10 mouse cellular contexts compared by ENCODE assay signal in genomic region chr19:43655735-43656492, GRCm38 (mm10). TPM values are rescaled to one million over a fixed set of nuclear protein-coding genes. Genes with fewer than 3 reads are reported as not detected.
A peak's percentile ranks its signal among the peaks of the same experiment; 100 is the strongest.
DNase-seq lines count a peak whose midpoint lies in the region; ATAC-seq and TF ChIP-seq lines count a peak whose summit lies in the region.
"Had no signal": no experiment of that assay in that cellular context is flagged by ENCODE, and none has a peak within 500 bp of the region (broad histone marks: within the 10 kb centered on the region; RNA-seq: fewer than 3 reads in every experiment).

No protein-coding gene starts in this region.

- H3ac ChIP-seq in C2C12 (ENCODE audit: control insufficient read depth, insufficient read length, low read depth) = no peak overlapping the region

- H3K9me3 ChIP-seq in heart, embryonic 10.5 days = no peaks in the 10 kb centered on the region
- no peaks in the 10 kb centered on the region for H3K9me3 ChIP-seq in midbrain, embryonic 14.5 days (ENCODE audit: control insufficient read depth, low read length)
- H3K9me3 ChIP-seq in stomach, postnatal 0 days (ENCODE audit: control insufficient read depth, low read length) = no peaks in the 10 kb centered on the region
- H3K9me3 ChIP-seq: embryonic facial prominence, embryonic 12.5 days had no signal

- no peak overlapping the region for H3K4me2 ChIP-seq in midbrain, embryonic 14.5 days (ENCODE audit: low read length)
- no peak overlapping the region for H3K4me2 ChIP-seq in stomach, postnatal 0 days (replicated peaks; ENCODE audit: low read depth)
- H3K4me2 ChIP-seq: embryonic facial prominence, embryonic 12.5 days had no signal

- H3K36me3 ChIP-seq in heart, embryonic 10.5 days = no peaks in the 10 kb centered on the region
- H3K36me3 ChIP-seq in C2C12 (ENCODE audit: control insufficient read depth, insufficient read depth) = no peaks in the 10 kb centered on the region
- H3K36me3 ChIP-seq in midbrain, embryonic 14.5 days (ENCODE audit: control insufficient read depth, insufficient read depth, low read length) = no peaks in the 10 kb centered on the region
- H3K36me3 ChIP-seq in stomach, postnatal 0 days (ENCODE audit: control insufficient read depth, insufficient read depth, low read length) = no peaks in the 10 kb centered on the region
- H3K36me3 ChIP-seq: embryonic facial prominence, embryonic 12.5 days had no signal

- H3K9ac ChIP-seq in midbrain, embryonic 14.5 days (replicated peaks; ENCODE audit: low read length) = no peak overlapping the region
- no peak overlapping the region for H3K9ac ChIP-seq in stomach, postnatal 0 days (ENCODE audit: low read length)
- H3K9ac ChIP-seq: embryonic facial prominence, embryonic 12.5 days had no signal

- no peak overlapping the region for H3K4me3 ChIP-seq in heart, embryonic 10.5 days
- no peak overlapping the region for H3K4me3 ChIP-seq in C2C12 (ENCODE audit: insufficient read depth, poor library complexity, severe bottlenecking)
- H3K4me3 ChIP-seq in midbrain, embryonic 14.5 days (replicated peaks; ENCODE audit: low read depth, low read length) = no peak overlapping the region
- H3K4me3 ChIP-seq in stomach, postnatal 0 days (ENCODE audit: low read depth, low read length) = no peak overlapping the region
- H3K4me3 ChIP-seq: embryonic facial prominence, embryonic 12.5 days had no signal

- no peak overlapping the region for H3K27ac ChIP-seq in heart, embryonic 10.5 days
- no peak overlapping the region for H3K27ac ChIP-seq in midbrain, embryonic 14.5 days (replicated peaks; ENCODE audit: low read depth, low read length)
- H3K27ac ChIP-seq in stomach, postnatal 0 days (replicated peaks) = no peak overlapping the region
- H3K27ac ChIP-seq: embryonic facial prominence, embryonic 12.5 days had no signal

- 40% methylated on average over 11 of the region's 11 CpGs for WGBS in heart, embryonic 10.5 days
- 41% methylated on average over 11 of the region's 11 CpGs for WGBS in midbrain, embryonic 14.5 days
- 33% methylated on average over 11 of the region's 11 CpGs for WGBS in stomach, postnatal 0 days

- H3K79me3 ChIP-seq in C2C12 (ENCODE audit: low read depth) = no peaks in the 10 kb centered on the region

- TF ChIP-seq POLR2A in brain, embryonic 14.5 days (IDR thresholded peaks at IDR 0.05; ENCODE audit: borderline replicate concordance, extremely low read depth, insufficient read depth, insufficient read length, poor library complexity, severe bottlenecking) = no peak

- no peaks in the 10 kb centered on the region for H3K4me1 ChIP-seq in heart, embryonic 10.5 days
- no peaks in the 10 kb centered on the region for H3K4me1 ChIP-seq in midbrain, embryonic 14.5 days (ENCODE audit: control insufficient read depth, insufficient read depth, low read length)
- no peaks in the 10 kb centered on the region for H3K4me1 ChIP-seq in stomach, postnatal 0 days (replicated peaks; ENCODE audit: control insufficient read depth, insufficient read depth)
- H3K4me1 ChIP-seq: embryonic facial prominence, embryonic 12.5 days had no signal

- peak; percentile 44 to 76 for DNase-seq in heart, adult 18-20 months
- DNase-seq in heart, embryonic 10.5 days (ENCODE audit: low spot score) = no peak
- DNase-seq in brain, embryonic 14.5 days (ENCODE audit: low read depth) = peak; percentile 90
- DNase-seq in forelimb bud, embryonic 11.5 days (ENCODE audit: low read depth, low spot score) = peak; percentile 62
- DNase-seq in layer of hippocampus, postnatal 10 days (ENCODE audit: low spot score in 2 of 2) = peak; percentile 76 to 84
- peak; percentile 83 for DNase-seq in midbrain, embryonic 14.5 days
- peak; percentile 78 for DNase-seq in stomach, postnatal 0 days (ENCODE audit: low spot score)

- H3K79me2 ChIP-seq in C2C12 (ENCODE audit: control insufficient read depth, insufficient read depth) = no peaks in the 10 kb centered on the region

- no peak for ATAC-seq in midbrain, embryonic 14.5 days (ENCODE audit: low FRiP score, low TSS enrichment)
- ATAC-seq in stomach, postnatal 0 days (ENCODE audit: low FRiP score, low TSS enrichment) = peak; percentile 53; the same call in 1 of the 2 replicates

- H3K27me3 ChIP-seq in heart, embryonic 10.5 days (ENCODE audit: insufficient read depth, poor library complexity, severe bottlenecking) = peaks cover 54% of the 10 kb centered on the region
- H3K27me3 ChIP-seq in C2C12 (ENCODE audit: control insufficient read depth, insufficient read depth, insufficient read length) = peaks cover 9% of the 10 kb centered on the region
- H3K27me3 ChIP-seq in midbrain, embryonic 14.5 days (ENCODE audit: control insufficient read depth, insufficient read depth, low read length) = no peaks in the 10 kb centered on the region
- no peaks in the 10 kb centered on the region for H3K27me3 ChIP-seq in stomach, postnatal 0 days (ENCODE audit: control insufficient read depth, insufficient read depth, low read length)

- TF ChIP-seq CTCF in C2C12 (IDR thresholded peaks at IDR 0.05; ENCODE audit: control insufficient read depth, insufficient read depth, insufficient read length) = peak; percentile 68
- TF ChIP-seq CTCF in brain, embryonic 14.5 days (IDR thresholded peaks at IDR 0.05; ENCODE audit: borderline replicate concordance, extremely low read depth, insufficient read depth, insufficient read length) = peak; percentile 91
- peak; percentile 95 for TF ChIP-seq CTCF in stomach, postnatal 0 days (IDR thresholded peaks at IDR 0.05; ENCODE audit: low read depth)

- no peak for TF ChIP-seq EP300 in stomach, postnatal 0 days (optimal IDR thresholded peaks at IDR 0.05)

TF ChIP-seq in C2C12, 6 proteins besides CTCF, POLR2A, EP300 and RAD21:
- no peak for TF ChIP-seq CEBPB (IDR thresholded peaks at IDR 0.05; ENCODE audit: low read depth)
- no peak for TF ChIP-seq USF1 (IDR thresholded peaks at IDR 0.05; ENCODE audit: low read depth)
- no peak for TF ChIP-seq MYOD1 (IDR thresholded peaks at IDR 0.05; ENCODE audit: control insufficient read depth, insufficient read length, low read depth)
- TF ChIP-seq MAX (IDR thresholded peaks at IDR 0.05) = no peak
- TF ChIP-seq MYOG (IDR thresholded peaks at IDR 0.05; ENCODE audit: control insufficient read depth, extremely low read depth, insufficient read length) = no peak
- TF ChIP-seq FOSL1 (IDR thresholded peaks at IDR 0.05; ENCODE audit: insufficient read depth, low read length, poor library complexity, severe bottlenecking) = no peak

RNA-seq across cellular contexts. Expression of gene Slc25a28, which starts 18.8 kb away (rescaled TPM):
- total RNA-seq in heart, adult 18-20 months (2021) = 10 to 100 TPM; 27.1 to 28.0 TPM
- polyA plus RNA-seq in heart, embryonic 10.5 days (2016; fragmentation: Nextera tagmentation; extraction: Ambion mirVana) = 9.2 and 13.7 TPM in 2 replicates
- 23.0 TPM for polyA plus RNA-seq in C2C12 (2012; fragmentation: generic; extraction: Trizol)
- 73.8 and 98.7 TPM in 2 replicates for polyA plus RNA-seq in brain, embryonic 14.5 days (2012; rRNA removed)
- total RNA-seq in layer of hippocampus, postnatal 10 days (2021) = 10 to 100 TPM; 36.2 to 40.2 TPM
- polyA plus RNA-seq in midbrain, embryonic 14.5 days (2014; fragmentation: Nextera tagmentation; extraction: Ambion mirVana) = 10.8 and 16.7 TPM in 2 replicates
- polyA plus RNA-seq in stomach, postnatal 0 days (2015; fragmentation: Nextera tagmentation; extraction: Ambion mirVana) = 9.6 and 11.4 TPM in 2 replicates

RNA-seq across cellular contexts. Expression of gene Entpd7, which starts 33.6 kb away (rescaled TPM):
- total RNA-seq in heart, adult 18-20 months (2021) = 1 to 10 TPM; 2.1 to 2.4 TPM
- 7.7 and 7.9 TPM in 2 replicates for polyA plus RNA-seq in heart, embryonic 10.5 days (2016; fragmentation: Nextera tagmentation; extraction: Ambion mirVana)
- polyA plus RNA-seq in C2C12 (2012; fragmentation: generic; extraction: Trizol) = 4.3 TPM
- polyA plus RNA-seq in brain, embryonic 14.5 days (2012; rRNA removed) = 7.2 and 10.1 TPM in 2 replicates
- 10 to 100 TPM; 26.3 to 28.5 TPM for total RNA-seq in layer of hippocampus, postnatal 10 days (2021)
- 10.3 and 10.5 TPM in 2 replicates for polyA plus RNA-seq in midbrain, embryonic 14.5 days (2014; fragmentation: Nextera tagmentation; extraction: Ambion mirVana)
- polyA plus RNA-seq in stomach, postnatal 0 days (2015; fragmentation: Nextera tagmentation; extraction: Ambion mirVana) = 7.4 and 8.1 TPM in 2 replicates

RNA-seq across cellular contexts. Expression of gene Nkx2-3, which starts 43.8 kb away (rescaled TPM):
- total RNA-seq in heart, adult 18-20 months (2021) = not detected
- polyA plus RNA-seq in heart, embryonic 10.5 days (2016; fragmentation: Nextera tagmentation; extraction: Ambion mirVana) = 0.55 and 2.4 TPM in 2 replicates
- polyA plus RNA-seq in C2C12 (2012; fragmentation: generic; extraction: Trizol) = 0.02 TPM
- 0.90 and 1.4 TPM in 2 replicates for polyA plus RNA-seq in brain, embryonic 14.5 days (2012; rRNA removed)
- total RNA-seq in layer of hippocampus, postnatal 10 days (2021) = not detected
- 0.30 and 0.62 TPM in 2 replicates for polyA plus RNA-seq in midbrain, embryonic 14.5 days (2014; fragmentation: Nextera tagmentation; extraction: Ambion mirVana)
- 5.4 and 5.7 TPM in 2 replicates for polyA plus RNA-seq in stomach, postnatal 0 days (2015; fragmentation: Nextera tagmentation; extraction: Ambion mirVana)
- polyA plus RNA-seq: lung, embryonic 16.5 days had no signal
